Mouse (Mus musculus) lung, postnatal 36 days (tissue): ENCODE results near the gene Tmem189.
A peak's percentile ranks its signal among the peaks of the same experiment; 100 is the strongest.

Source experiments
- DNase-seq: peaks from one replicate; pipeline ENCODE4 v3.0.0; 2022; ENCODE audit warnings: mixed read lengths

Tmem189 gene

DNA sequence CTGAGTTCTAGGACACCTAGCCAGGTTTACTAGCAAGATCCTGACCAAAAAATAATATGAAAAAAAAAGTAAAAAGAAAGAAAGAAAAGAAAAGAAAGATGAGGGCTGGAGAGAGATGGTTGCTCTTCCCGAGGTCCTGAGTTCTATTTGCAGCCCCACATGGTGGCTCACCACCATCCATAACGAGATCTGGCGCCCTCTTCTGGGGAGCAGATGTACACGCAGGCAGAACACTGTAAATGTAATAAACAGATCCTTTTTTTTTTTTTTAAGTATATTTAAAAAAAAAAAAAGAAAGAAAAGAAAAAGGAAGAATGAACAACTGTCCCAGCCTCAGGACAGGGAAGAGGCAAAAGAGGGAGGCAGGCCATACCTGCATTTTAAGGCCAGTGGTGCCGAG, 11.0 kb downstream of the Tmem189 start:
- DNase-seq, result no peak

DNA sequence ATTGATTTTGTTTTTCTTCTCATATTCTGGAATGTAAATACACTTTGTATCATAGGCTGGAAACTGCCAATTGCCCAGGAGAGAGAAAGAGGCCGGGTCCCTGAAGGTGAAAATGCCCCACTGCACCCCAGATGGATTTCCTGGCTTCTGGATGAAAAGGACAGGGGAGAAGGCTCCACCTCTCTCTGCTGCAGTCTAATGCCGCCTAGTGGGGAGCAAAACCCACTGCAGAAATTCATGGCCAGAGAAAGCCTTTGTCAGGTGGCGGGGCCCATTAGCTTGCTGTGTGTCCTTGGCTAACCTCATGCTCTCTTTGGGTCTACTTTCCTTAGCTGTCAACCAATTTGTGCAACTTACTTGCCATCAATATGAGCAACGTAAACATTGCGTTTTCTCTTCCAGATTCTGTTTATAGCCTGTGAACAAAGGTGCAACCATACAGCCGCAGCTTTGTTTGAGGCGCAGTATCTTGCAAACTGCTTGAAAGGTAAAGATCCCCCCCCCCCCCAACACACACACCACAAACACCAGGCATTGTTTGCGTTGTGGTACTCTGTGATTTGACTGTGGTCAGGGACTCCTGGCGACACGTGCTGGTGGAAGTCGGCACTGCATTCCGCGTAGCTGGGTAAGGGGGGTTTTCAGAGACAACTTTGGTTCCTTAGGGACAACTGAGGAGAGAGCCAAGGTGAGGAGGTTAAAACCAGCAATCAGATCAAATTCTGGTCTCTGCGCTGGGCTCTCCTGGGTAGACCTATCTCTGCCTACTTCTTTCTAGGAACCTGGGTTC, 14.3 kb downstream of the Tmem189 start:
- DNase-seq, result peak; percentile 63

DNA sequence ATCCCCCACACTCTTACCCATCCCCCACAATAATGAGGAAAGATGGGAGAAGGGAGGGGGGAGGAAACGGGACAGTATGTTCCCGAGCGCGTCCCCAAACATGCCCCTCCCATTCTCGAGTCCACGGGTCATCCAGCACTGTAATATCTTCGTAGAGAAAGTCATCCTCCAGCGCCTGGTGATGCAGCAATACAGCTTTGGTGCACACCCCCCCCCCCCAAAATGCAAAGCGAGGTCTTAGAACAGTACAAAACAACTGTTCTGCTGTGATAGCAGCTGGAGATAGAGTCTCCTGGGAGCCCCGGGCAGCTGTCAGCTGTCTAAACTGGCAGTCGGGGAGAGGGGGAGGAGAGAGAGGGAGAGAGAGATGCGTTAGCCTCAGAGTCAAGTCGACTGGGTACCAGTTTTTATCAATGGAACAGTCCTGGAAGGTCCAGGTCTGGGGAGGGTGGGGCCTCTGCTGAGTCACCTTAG, 17.4 kb downstream of the Tmem189 start:
- DNase-seq, result peak; percentile 65

DNA sequence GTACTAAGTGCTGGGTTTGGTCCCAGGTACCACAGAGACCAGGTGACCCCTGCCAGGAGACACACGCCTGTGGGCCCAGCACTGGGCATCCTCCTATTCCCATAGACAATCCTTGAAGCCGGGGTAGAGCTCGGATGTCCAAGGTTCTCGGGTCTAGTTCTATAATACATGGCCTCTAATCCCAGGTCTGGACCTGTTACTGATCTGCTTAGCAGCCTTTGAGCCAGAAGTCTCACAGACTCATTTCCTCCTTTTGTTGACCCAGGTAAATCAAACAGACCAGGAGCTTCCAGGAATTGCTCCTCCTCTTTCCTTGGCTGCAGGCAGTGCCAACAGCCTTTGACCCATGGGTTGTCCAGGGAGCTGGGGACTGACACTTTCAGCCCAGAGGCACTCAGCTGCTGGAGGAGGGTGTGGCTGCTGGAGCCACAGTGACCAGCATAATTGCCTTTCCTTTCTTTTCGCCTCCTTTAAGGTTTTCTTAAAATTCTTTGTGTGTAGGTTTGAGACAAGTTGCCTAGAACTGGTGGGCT, 18.5 kb downstream of the Tmem189 start:
- DNase-seq, result peak; percentile 67

DNA sequence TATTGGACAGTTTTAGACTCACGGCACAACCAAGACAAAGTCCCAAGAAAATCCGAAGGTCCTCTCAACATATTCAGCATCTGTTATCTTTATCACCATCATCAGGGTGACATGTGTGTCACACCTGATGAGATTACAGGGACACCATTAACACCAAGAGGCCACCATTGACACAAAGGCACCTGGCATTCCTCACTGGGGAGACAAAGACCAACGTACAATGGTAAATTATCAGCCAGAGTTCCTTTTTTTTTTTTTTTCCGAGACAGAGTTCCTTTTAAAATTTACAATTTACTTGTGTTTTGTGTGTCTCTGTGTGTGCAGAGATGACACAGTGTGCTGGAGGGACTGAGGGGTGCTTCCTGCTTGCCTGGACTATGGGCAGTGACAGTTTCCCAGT, 20.2 kb downstream of the Tmem189 start:
- DNase-seq, result no peak

DNA sequence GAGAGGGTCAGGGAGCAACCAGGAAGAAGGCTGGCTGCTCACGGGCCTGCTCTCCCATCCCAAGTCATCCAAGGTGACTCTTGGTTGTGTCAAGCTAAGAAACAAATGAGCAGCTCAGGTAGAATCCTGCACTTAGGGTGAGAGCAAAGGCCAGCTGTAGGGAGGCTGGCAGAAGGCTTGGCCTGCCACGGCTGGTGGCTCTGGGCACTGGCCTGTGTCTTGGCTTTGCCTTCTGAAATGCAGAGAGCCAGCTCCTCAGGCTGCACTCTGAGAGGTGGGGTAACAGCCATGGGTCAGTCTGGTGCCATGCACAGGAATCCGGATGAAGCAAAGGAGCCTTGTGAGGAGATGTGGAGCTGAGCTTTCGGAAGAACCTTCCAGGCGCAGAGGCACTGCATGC, 21.2 kb downstream of the Tmem189 start:
- no peak for DNase-seq

DNA sequence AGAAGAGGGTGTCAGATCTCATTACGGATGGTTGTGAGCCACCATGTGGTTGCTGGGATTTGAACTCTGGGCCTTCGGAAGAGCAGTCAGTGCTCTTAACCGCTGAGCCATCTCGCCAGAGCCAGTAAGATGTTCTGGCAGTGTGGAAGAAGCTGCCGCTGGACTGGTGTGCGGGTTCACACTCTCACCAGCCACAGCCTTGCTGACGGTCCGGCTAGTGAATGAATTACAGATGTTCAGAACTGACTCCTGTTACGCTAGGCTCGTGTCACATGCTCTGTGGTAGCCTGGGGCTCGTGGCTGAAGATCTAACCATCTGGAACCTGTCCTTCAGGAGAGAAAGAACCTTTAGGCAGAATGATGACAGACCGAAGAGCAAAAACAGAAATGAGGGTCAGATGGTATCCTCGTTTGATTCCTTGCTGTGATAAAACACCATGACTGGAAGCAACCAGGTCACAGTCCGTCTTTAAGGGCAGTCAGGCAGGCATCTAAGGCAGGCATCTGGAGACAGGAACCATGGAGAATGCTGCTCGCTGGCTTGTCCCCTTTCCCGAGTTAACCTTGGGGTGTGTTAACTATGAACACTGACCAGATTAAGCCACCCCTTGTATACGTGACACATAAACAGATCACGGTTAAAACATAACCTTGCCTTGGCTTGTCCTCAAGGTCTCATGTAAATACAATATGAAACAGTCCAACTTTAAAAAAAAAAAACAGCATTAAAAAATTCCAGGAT, 23.5 kb downstream of the Tmem189 start:
- no peak for DNase-seq

DNA sequence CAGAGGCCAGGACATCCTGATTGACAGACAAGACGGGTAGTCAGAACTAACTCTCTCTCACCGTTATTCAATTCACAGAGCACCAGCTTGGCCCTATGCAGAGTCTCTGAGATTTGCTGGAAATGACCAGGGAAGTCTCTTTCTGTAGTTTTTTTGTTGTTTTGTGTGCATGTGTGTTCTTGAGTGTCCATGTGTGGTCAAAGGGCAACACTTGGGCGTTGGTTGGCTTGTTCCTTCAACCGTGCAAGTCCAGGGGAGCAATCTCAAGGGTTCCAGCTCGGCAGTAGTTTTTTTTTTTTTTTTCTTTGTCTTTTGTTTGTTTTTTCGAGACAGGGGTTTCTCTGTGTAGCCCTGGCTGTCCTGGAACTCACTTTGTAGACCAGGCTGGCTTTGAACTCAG, 26.9 kb downstream of the Tmem189 start:
- no peak for DNase-seq

DNA sequence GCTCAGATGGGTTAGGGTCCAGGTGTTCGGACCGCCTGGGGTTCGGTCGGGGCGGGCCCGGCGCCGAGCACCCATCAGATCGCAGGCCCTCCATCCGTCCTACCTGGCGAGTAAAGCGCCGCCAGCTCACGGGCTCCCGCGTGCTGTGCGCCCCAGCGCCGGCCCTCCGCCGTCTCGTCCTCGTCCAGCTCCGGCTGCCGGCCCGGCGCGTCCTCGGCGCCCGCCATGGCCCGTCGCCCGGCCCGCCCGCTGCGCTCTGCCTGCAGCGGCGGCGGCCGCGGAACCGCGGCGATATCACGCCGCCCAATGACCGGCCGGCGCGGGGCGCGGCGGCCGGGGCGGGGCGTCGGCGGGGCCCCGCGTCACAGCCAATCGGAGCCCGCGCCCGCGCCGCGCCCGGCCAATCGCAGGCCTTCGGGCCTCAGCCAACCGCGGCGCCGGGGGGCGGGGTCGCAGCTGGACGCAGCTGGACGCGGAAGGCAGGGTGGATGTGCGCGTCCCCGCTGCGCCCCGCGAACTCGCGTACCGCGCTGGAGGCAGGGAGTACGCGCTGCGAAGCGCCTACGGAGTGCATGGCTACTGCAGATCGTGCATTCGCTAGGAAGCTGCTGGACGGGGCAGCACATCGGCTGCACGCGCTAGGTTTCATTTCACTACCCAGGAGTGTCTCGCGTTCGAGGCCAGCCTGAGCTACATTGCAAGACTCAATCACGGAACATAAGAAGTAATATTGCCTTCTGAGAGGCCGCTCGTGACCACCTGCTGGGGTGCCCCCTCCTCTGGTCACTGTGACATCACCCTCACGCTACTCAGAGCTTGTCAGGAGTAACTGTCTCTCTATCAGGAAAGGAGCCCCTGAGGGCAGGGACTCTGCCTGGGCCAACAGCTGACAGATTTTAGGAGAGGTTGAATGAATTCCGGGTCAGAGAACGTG, 28.1 kb downstream of the Tmem189 start, which contains the start of gene Gm20431:
Gene Gm20431 (minus strand): TSS at position 227 of the 934 bp plus-strand sequence.
- peak; percentile 96 for DNase-seq

DNA sequence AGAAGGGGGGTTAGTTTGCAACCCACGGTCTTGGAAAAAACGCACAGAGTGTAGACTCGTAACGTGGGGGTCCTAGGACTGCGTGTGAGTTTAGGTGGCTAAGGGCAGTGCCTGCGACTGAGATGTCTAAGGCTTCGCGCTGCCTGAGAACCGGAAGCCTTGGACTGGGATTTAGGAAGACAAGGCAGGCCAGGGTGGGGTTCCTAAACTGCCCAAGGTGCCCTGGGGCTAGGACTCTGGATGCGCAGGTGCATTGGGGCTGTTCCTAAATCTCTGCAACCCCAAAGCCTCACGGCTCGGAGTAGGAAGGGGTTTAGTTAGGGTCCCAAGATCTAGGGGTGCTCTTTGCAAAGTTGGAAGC, 29.0 kb downstream of the Tmem189 start:
- no peak for DNase-seq

DNA sequence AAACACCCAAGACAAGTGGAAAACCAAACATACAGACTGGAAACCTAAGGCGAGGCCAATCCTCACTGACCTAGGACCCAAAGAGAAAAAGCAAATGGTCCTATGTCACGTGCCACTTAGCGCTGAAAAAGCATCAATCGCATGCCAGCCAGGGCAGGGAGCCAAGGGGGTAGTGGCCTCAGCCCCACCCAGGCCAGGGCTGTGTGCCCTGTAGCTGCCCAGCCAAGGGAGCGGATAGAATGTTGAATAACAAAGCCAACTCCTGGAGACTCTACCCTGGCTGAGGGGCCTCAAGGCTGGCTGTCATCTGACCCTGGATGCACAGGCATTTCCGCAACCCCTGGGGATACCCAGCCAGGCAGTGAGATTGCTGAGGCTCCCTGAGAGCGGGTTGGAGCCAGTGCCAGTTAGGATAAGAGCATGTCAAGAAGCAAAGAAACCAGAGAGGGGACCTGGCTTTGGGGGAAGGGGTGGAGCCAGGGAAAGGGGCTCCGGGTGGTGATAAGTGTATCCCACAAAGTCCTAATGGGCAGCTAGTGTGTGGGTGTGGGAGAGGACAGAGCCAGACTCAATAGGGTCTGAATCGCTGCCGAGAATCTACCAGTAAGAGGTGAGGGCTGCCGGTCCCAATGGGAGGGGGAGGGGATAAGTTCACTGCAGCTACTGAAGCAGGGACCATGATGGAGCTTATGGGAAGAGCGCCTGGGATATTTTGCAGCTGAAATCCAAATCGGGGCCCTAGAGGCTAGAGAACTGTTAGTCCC, 29.6 kb downstream of the Tmem189 start:
- peak; percentile 93 for DNase-seq

DNA sequence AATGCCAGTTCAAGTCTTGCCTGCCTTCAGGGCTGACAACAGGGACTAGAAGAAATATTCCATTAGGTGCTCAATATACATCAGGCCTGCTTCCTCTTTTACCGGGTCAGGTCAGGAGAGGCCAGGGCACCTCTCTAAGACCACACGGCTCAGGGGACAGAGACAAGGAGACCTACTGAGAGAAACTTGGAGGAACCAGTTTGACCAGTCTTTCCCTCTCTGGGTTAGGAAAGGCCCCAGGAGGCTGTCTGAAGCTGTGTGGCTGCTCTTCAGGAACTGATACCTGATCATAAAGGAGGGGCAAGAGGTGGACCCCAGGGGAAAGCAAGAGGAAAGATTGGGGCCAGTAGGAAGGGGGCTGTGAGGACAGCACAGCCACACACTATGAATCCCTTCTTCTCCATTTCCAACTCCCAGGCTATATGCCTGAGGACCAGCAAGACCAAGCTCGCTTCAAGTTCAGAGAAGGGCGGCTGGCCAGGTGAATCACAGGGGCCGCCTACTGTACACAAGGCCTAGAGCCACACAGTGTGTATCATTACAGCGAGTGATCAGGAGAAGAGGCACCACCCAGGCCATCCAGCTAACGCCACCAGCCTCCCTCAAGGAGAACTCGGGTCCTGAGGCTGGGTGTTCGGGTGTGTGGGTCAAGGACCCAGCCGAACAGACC, 30.3 kb downstream of the Tmem189 start:
- DNase-seq, result peak; percentile 74

DNA sequence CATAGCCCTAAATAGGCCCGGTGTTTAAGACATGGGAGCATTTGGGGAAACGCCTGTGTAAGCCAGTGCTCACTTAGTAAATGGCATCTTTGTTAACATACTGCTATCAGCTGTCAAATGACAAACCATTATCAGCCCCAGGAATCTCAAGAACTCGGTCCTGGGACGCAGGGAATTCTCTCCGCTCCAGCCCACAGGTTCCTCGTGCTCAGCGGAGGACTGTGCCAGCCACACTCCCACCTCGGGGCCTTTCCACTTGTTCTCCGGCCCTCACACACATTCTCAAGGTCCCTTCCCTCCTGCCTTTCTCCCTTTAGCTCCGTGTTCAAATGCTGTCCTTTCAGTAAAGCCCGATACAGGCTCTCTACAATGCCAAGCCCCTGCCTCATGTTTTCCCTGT, 30.9 kb downstream of the Tmem189 start:
- DNase-seq, result no peak

DNA sequence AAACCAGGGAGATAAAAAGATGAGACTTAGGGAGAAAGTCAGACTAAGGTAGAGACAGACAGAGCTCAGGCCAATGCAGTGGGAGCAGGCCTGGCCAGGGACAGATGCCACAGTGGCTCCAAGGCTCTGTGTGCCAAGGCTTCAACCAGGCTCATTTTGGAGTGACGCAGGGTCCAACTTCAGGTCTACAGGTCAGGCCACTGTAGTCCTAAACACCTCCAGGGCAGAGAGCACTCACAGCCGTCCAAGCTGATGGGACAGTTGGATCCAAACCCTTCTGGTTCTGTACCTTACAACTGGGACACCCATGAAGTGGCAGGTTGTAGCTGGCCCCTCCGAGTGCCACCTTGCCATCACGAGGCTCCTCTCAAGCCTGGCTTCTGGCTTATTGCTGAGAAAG, 31.6 kb downstream of the Tmem189 start:
- DNase-seq, result no peak

DNA sequence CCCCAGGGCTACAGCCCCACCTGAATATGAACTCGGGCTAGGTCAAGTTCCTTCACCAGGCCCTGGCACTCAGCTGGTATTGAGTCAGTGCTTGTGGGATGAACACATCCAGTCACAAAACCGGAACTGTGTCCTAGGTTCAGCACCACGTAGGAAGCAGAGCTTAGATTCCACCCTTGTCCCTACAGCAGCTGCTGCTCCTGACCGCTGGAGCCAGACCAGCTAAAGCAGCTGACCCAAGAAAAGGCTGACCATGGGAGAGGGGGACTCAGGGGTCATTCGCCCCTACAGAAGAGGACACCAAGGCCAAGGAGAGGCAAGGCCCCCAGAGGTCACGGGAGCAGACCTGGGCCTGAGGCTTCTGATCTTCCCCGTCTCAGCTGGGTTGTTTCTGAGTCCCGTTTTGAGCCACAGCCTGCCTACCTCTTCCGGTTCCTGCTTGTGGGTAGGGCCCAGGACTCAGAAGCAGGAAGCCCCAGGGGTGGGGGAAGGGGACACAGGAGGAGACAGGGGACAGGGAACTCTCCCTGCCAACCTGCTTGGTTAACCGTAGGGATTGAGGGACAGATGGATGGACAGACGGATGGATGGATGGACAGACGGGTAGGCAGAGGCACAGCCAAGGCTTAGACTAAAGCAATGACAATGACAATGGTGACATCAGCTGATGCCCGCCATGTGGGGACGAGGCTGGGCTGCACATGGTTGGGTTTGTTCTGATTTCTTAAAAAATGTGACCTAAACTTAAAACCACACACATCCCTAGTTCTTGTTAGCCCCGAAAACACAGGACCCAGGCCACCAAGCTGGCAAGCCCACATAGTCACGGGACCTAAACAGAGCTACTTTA, 32.8 kb downstream of the Tmem189 start:
- peak; percentile 80 for DNase-seq

DNA sequence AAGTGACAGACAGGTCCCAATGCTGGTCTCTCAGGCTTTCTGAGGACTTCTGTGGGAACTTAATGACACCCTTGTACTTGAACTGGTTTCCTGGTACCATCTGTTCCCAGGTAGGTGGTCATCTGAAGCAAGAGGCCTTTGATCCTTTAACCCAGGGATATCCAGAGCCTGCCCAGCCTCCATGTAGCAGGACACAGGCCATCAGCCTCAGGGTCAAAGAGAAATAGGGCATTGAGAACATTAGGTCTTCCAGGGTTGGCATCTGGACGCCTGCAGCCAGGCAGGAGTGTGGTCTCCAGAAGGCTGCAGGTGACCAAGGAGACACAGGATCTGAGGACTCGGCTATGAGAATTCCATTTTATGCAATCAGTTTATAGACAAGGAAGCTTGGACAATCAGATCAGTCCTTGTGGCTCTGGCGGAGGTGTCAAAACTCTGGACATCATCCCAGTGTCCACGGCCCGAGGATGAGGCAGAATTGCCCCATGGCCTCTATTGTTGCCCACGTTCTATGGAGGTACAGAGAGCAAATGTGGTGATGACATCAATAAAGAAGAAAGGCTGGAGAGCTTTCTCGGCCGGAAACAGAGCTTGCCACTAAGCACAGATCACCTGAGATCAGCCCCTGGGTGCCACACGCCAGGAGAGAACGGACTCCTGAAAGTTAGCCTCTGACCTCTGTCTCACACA, 34.6 kb downstream of the Tmem189 start:
- no peak for DNase-seq

DNA sequence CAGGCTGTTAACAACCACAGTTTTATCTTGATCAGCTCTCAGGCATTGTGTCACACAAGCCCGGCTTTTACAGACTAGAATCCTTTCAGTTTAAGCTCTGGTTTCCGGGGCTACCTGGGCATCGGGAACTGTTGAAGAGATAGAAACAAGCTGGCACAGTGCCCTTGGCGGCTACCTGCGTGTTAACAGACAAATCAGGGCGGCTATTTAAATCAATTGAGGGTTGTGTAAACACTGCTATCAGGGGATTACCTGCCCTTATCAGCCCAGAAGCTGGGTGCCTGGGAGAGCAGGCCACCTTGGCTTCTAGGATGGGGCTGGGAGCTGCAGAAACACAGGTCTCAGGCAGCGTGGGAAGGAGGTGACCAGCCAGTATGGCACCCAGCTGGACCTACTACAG, 36.9 kb downstream of the Tmem189 start:
- no peak for DNase-seq

DNA sequence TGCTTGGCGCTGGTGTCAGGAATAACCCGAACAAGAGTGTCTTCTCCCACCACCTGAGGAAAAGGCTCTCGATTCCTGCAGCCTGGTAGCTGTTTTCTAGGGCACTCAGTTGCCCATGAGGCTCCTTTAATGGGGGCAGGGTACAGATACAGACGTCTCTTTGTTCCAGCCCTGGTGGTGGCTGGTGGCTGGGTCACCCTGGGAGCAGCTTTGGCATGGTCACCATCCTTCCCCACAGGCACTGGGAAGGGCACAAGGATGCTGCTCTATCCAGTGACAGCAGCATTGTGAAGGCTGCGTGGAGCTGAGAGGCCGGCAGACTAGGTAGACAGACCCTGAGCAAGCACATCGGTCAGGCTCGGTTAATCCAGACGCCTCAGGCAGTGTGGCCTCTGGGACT, 38.0 kb downstream of the Tmem189 start:
- DNase-seq, result no peak

DNA sequence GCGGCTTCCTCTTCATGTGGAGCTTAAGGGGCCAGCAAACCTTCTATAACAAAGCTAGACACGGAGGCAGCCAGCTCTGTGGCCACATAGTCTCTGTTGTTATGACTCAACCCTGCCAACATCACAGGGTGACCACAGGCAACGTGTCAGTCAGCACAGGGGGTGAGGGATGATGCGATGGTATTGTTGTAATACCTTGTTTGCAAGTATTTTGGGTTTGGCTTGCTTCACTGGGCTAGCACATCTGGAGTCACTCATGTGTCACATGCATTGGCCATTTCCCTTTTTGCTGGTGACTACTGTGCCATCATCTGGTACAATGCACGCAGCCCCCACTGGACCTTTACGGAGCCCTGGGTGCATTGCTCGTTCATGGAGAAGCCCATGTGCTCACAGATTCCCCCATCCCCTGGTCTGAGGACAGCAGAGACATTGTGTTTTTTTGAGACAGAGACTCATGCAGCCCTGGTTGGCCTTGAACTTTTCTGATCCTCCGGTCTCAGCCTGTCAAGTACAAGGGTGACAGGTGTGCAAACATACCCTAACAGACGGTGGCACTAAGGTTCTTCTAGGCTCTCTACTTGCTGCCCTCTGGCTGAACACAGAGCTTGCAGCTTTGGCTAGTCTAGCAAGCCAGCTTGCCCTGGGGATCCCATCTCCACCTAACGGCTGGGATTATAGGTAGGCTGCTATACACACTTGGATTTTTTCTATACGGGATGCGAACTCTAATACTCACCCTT, 40.2 kb downstream of the Tmem189 start:
- peak; percentile 72 for DNase-seq
